Mouse (Mus musculus) megakaryocyte, embryonic 14.5 days (primary cell): ENCODE measurements around the gene Irs1. TPM values are rescaled to one million over a fixed set of nuclear protein-coding genes. Genes with fewer than 3 reads are reported as not detected.
A peak's percentile ranks its signal among the peaks of the same experiment; 100 is the strongest.

ENCODE experiments used
- H3K27me3 ChIP-seq: replicated peaks from 2 replicates; pipeline ENCODE3; 2012; ENCODE audit warnings: inconsistent platforms
- H3K36me3 ChIP-seq: replicated peaks from 2 replicates; pipeline ENCODE3; 2012; ENCODE audit warnings: low read length, inconsistent platforms, mixed read lengths
- H3K4me1 ChIP-seq: 2 replicates; pipeline ENCODE4 v1.6.1; 2012; ENCODE audit warnings: inconsistent platforms
- H3K4me3 ChIP-seq: replicated peaks from 2 replicates; pipeline ENCODE3; 2012; ENCODE audit warnings: moderate library complexity, mild to moderate bottlenecking, inconsistent platforms
- H3K9me3 ChIP-seq: 2 replicates; pipeline ENCODE4 v1.6.1; 2012; ENCODE audit warnings: inconsistent platforms
- FLI1 ChIP-seq: IDR thresholded peaks from 2 replicates; pipeline ENCODE4 v1.6.1; 2012; ENCODE audit warnings: low read length, inconsistent platforms, mixed read lengths
- GATA1 ChIP-seq: IDR thresholded peaks from 3 replicates; pipeline ENCODE4 v1.6.1; 2012; ENCODE audit warnings: mixed read lengths, low read length, inconsistent platforms, borderline replicate concordance
- polyA plus RNA-seq: library from polyadenylated mRNA; stranded (reverse); fragments of >175 nt; gene quantifications from 2 replicates; pipeline ENCODE4 v1.2.3, GENCODE M21; 2012; ENCODE audit warnings: low replicate concordance; ENCODE audit not compliant: insufficient read depth

Irs1 gene
- polyA plus RNA-seq, 1 experiment, result not detected

GRCm38 (mm10) chr1:82282992-82283611, 8.1 kb downstream of the Irs1 start:
- Histone ChIP-seq H3K4me1 (peaks cover 10% of the 10 kb centered on the region), H3K4me3 (peak overlapping the region; percentile 90)
- TF ChIP-seq GATA1, result no peak

GRCm38 (mm10) chr1:82281823-82282222, 9.4 kb downstream of the Irs1 start:
- no peak for TF ChIP-seq GATA1
- no peak for TF ChIP-seq FLI1
- Histone ChIP-seq H3K27me3 (peaks cover 26% of the 10 kb centered on the region), H3K4me1 (peaks cover 10% of the 10 kb centered on the region), H3K9me3 (no peaks in the 10 kb centered on the region; the same call in 1 of the 2 replicates), H3K4me3 (no peak overlapping the region), H3K36me3 (no peaks in the 10 kb centered on the region)

More at GRCm38 (mm10) chr1:82282992-82283611, 8.1 kb downstream of the Irs1 start:
- H3K27me3 ChIP-seq, result peaks cover 39% of the 10 kb centered on the region
- H3K36me3 ChIP-seq, result no peaks in the 10 kb centered on the region
- peaks cover 4% of the 10 kb centered on the region; the same call in 1 of the 2 replicates for H3K9me3 ChIP-seq

GRCm38 (mm10) chr1:82279768-82280167, 11.4 kb downstream of the Irs1 start:
- no peaks in the 10 kb centered on the region for H3K36me3 ChIP-seq
- peaks cover 15% of the 10 kb centered on the region for H3K27me3 ChIP-seq
- peaks cover 10% of the 10 kb centered on the region for H3K4me1 ChIP-seq
- no peak overlapping the region for H3K4me3 ChIP-seq
- TF ChIP-seq FLI1 (no peak), GATA1 (no peak)
- H3K9me3 ChIP-seq, result no peaks in the 10 kb centered on the region; the same call in 1 of the 2 replicates

- Histone ChIP-seq H3K36me3 (no peaks in the 10 kb centered on the region), H3K27me3 (peaks cover 5% of the 10 kb centered on the region), H3K4me1 (no peaks in the 10 kb centered on the region), H3K9me3 (no peaks in the 10 kb centered on the region), H3K4me3 (no peak overlapping the region)
- no peak for TF ChIP-seq FLI1
- no peak for TF ChIP-seq GATA1
Observed at GRCm38 (mm10) chr1:82274361-82274760, 16.9 kb downstream of the Irs1 start.

GRCm38 (mm10) chr1:82273529-82273928, 17.7 kb downstream of the Irs1 start:
- Histone ChIP-seq H3K9me3 (no peaks in the 10 kb centered on the region), H3K4me1 (no peaks in the 10 kb centered on the region), H3K27me3 (peaks cover 5% of the 10 kb centered on the region), H3K4me3 (no peak overlapping the region), H3K36me3 (no peaks in the 10 kb centered on the region)
- TF ChIP-seq FLI1 (no peak), GATA1 (no peak)

- Histone ChIP-seq H3K9me3 (no peaks in the 10 kb centered on the region), H3K4me3 (no peak overlapping the region), H3K36me3 (no peaks in the 10 kb centered on the region), H3K4me1 (no peaks in the 10 kb centered on the region), H3K27me3 (peaks cover 3% of the 10 kb centered on the region)
- TF ChIP-seq GATA1, result no peak
- TF ChIP-seq FLI1, result no peak
Observed at GRCm38 (mm10) chr1:82272231-82272630, 19.0 kb downstream of the Irs1 start.

- TF ChIP-seq GATA1, result no peak
- TF ChIP-seq FLI1, result no peak
- Histone ChIP-seq H3K36me3 (no peaks in the 10 kb centered on the region), H3K4me3 (no peak overlapping the region), H3K27me3 (no peaks in the 10 kb centered on the region), H3K9me3 (no peaks in the 10 kb centered on the region), H3K4me1 (no peaks in the 10 kb centered on the region)
Observed at GRCm38 (mm10) chr1:82267547-82267946, 23.7 kb downstream of the Irs1 start.

GRCm38 (mm10) chr1:82262331-82262730, 28.9 kb downstream of the Irs1 start:
- Histone ChIP-seq H3K36me3 (no peaks in the 10 kb centered on the region), H3K9me3 (no peaks in the 10 kb centered on the region), H3K4me3 (no peak overlapping the region), H3K27me3 (no peaks in the 10 kb centered on the region), H3K4me1 (no peaks in the 10 kb centered on the region)
- no peak for TF ChIP-seq FLI1
- no peak for TF ChIP-seq GATA1

- no peaks in the 10 kb centered on the region for H3K27me3 ChIP-seq
- H3K4me1 ChIP-seq, result no peaks in the 10 kb centered on the region
- no peak overlapping the region for H3K4me3 ChIP-seq
- H3K36me3 ChIP-seq, result no peaks in the 10 kb centered on the region
- no peaks in the 10 kb centered on the region for H3K9me3 ChIP-seq
- no peak for TF ChIP-seq FLI1
- no peak for TF ChIP-seq GATA1
Observed at GRCm38 (mm10) chr1:82261638-82262037, 29.6 kb downstream of the Irs1 start.

- no peak overlapping the region for H3K4me3 ChIP-seq
- H3K27me3 ChIP-seq, result no peaks in the 10 kb centered on the region
- TF ChIP-seq FLI1 (no peak), GATA1 (no peak)
- no peaks in the 10 kb centered on the region for H3K36me3 ChIP-seq
- H3K9me3 ChIP-seq, result no peaks in the 10 kb centered on the region
- H3K4me1 ChIP-seq, result no peaks in the 10 kb centered on the region
Observed at GRCm38 (mm10) chr1:82261053-82261618, 30.1 kb downstream of the Irs1 start.
